Mouse (Mus musculus): ENCODE results near the gene Tspan5. TPM values are rescaled to one million over a fixed set of nuclear protein-coding genes. Genes with fewer than 3 reads are reported as not detected.

Gene Tspan5
- polyA plus RNA-seq, 1 experiment = 33.0 TPM

GRCm38 (mm10) chr3:138845820-138846219, 103.8 kb downstream of the Tspan5 start:
- TF ChIP-seq CTCF (IDR thresholded peaks at IDR 0.05; ENCODE audit: insufficient read depth, low read length) (no peak), POLR2A (IDR thresholded peaks at IDR 0.05; ENCODE audit: borderline replicate concordance, extremely low read depth, low read depth, low read length) (no peak)
- DNase-seq = no peak
- 91% methylated on average over 1 of the region's 1 CpGs for WGBS

GRCm38 (mm10) chr3:138847809-138848208, 105.8 kb downstream of the Tspan5 start:
- no peak for TF ChIP-seq CTCF (IDR thresholded peaks at IDR 0.05; ENCODE audit: insufficient read depth, low read length)
- TF ChIP-seq POLR2A (IDR thresholded peaks at IDR 0.05; ENCODE audit: borderline replicate concordance, extremely low read depth, low read depth, low read length) = no peak
- no peak overlapping the region for H3K4me3 ChIP-seq (replicated peaks; ENCODE audit: extremely low read depth, low read depth, low read length)
- WGBS = 76% methylated on average over 3 of the region's 3 CpGs
- DNase-seq = no peak
- H3K4me1 ChIP-seq (ENCODE audit: control insufficient read depth, insufficient read depth, low read length) = no peaks in the 10 kb centered on the region

More at GRCm38 (mm10) chr3:138845820-138846219, 103.8 kb downstream of the Tspan5 start:
- no peak overlapping the region for H3K4me3 ChIP-seq (replicated peaks; ENCODE audit: extremely low read depth, low read depth, low read length)
- H3K4me1 ChIP-seq (ENCODE audit: control insufficient read depth, insufficient read depth, low read length) = no peaks in the 10 kb centered on the region

GRCm38 (mm10) chr3:138849755-138850301, 107.8 kb downstream of the Tspan5 start:
- no peak overlapping the region for H3K4me3 ChIP-seq (replicated peaks; ENCODE audit: extremely low read depth, low read depth, low read length)
- TF ChIP-seq POLR2A (IDR thresholded peaks at IDR 0.05; ENCODE audit: borderline replicate concordance, extremely low read depth, low read depth, low read length) (no peak), CTCF (IDR thresholded peaks at IDR 0.05; ENCODE audit: insufficient read depth, low read length) (no peak)
- DNase-seq = no peak
- 69% methylated on average over 11 of the region's 11 CpGs for WGBS
- no peaks in the 10 kb centered on the region for H3K4me1 ChIP-seq (ENCODE audit: control insufficient read depth, insufficient read depth, low read length)

GRCm38 (mm10) chr3:138851876-138852275, 109.9 kb downstream of the Tspan5 start:
- no peak overlapping the region for H3K4me3 ChIP-seq (replicated peaks; ENCODE audit: extremely low read depth, low read depth, low read length)
- no peak for DNase-seq
- TF ChIP-seq POLR2A (IDR thresholded peaks at IDR 0.05; ENCODE audit: borderline replicate concordance, extremely low read depth, low read depth, low read length) = no peak
- no peaks in the 10 kb centered on the region for H3K4me1 ChIP-seq (ENCODE audit: control insufficient read depth, insufficient read depth, low read length)
- WGBS = 88% methylated on average over 8 of the region's 8 CpGs

- no peak for TF ChIP-seq POLR2A (IDR thresholded peaks at IDR 0.05; ENCODE audit: borderline replicate concordance, extremely low read depth, low read depth, low read length)
- WGBS = 41% methylated on average over 13 of the region's 13 CpGs
- H3K4me3 ChIP-seq (replicated peaks; ENCODE audit: extremely low read depth, low read depth, low read length) = no peak overlapping the region
- DNase-seq = no peak
- H3K4me1 ChIP-seq (ENCODE audit: control insufficient read depth, insufficient read depth, low read length) = no peaks in the 10 kb centered on the region
Observed at GRCm38 (mm10) chr3:138852982-138853689, 111.1 kb downstream of the Tspan5 start.

- DNase-seq = no peak
- no peak for TF ChIP-seq CTCF (IDR thresholded peaks at IDR 0.05; ENCODE audit: insufficient read depth, low read length)
- TF ChIP-seq POLR2A (IDR thresholded peaks at IDR 0.05; ENCODE audit: borderline replicate concordance, extremely low read depth, low read depth, low read length) = no peak
Observed at GRCm38 (mm10) chr3:138853996-138854836, 112.2 kb downstream of the Tspan5 start.

GRCm38 (mm10) chr3:138855387-138855786, 113.4 kb downstream of the Tspan5 start:
- no peak for TF ChIP-seq CTCF (IDR thresholded peaks at IDR 0.05; ENCODE audit: insufficient read depth, low read length)
- TF ChIP-seq POLR2A (IDR thresholded peaks at IDR 0.05; ENCODE audit: borderline replicate concordance, extremely low read depth, low read depth, low read length) = no peak
- Histone ChIP-seq H3K4me3 (replicated peaks; ENCODE audit: extremely low read depth, low read depth, low read length) (no peak overlapping the region), H3K4me1 (ENCODE audit: control insufficient read depth, insufficient read depth, low read length) (peaks cover 7% of the 10 kb centered on the region)
- WGBS = 63% methylated on average over 5 of the region's 5 CpGs
- DNase-seq = no peak

More at GRCm38 (mm10) chr3:138853996-138854836, 112.2 kb downstream of the Tspan5 start:
- H3K4me3 ChIP-seq (replicated peaks; ENCODE audit: extremely low read depth, low read depth, low read length) = no peak overlapping the region
- 71% methylated on average over 16 of the region's 16 CpGs for WGBS
- 0 out of 2 replicates have a peak, but pooled peaks cover 4% of the 10 kb centered on the region for H3K4me1 ChIP-seq (ENCODE audit: control insufficient read depth, insufficient read depth, low read length)

GRCm38 (mm10) chr3:138856946-138857345, 115.0 kb downstream of the Tspan5 start:
- H3K4me3 ChIP-seq (replicated peaks; ENCODE audit: extremely low read depth, low read depth, low read length) = no peak overlapping the region
- DNase-seq = no peak
- H3K4me1 ChIP-seq (ENCODE audit: control insufficient read depth, insufficient read depth, low read length) = peaks cover 12% of the 10 kb centered on the region
- no peak for TF ChIP-seq CTCF (IDR thresholded peaks at IDR 0.05; ENCODE audit: insufficient read depth, low read length)
- TF ChIP-seq POLR2A (IDR thresholded peaks at IDR 0.05; ENCODE audit: borderline replicate concordance, extremely low read depth, low read depth, low read length) = no peak
- WGBS = 87% methylated on average over 4 of the region's 4 CpGs

GRCm38 (mm10) chr3:138857805-138858546, 116.0 kb downstream of the Tspan5 start:
- DNase-seq = no peak
- 68% methylated on average over 12 of the region's 12 CpGs for WGBS
- no peak for TF ChIP-seq POLR2A (IDR thresholded peaks at IDR 0.05; ENCODE audit: borderline replicate concordance, extremely low read depth, low read depth, low read length)
- Histone ChIP-seq H3K4me1 (ENCODE audit: control insufficient read depth, insufficient read depth, low read length) (peaks cover 12% of the 10 kb centered on the region), H3K4me3 (replicated peaks; ENCODE audit: extremely low read depth, low read depth, low read length) (no peak overlapping the region)

Data from lung, adult 2 months (tissue).